Mouse (Mus musculus) hindlimb bud, embryonic 11.5 days (tissue): ENCODE results near the gene Lca5.

Source experiments
- DNase-seq: peaks from one replicate; pipeline ENCODE4 v3.0.0-alpha.2; 2012; ENCODE audit warnings: low read depth, low spot score; ENCODE audit errors: extremely low spot score

Gene Lca5

GRCm38 (mm10) chr9:83391996-83392395 is 48.9 kb downstream of the Lca5 start:
- no peak for DNase-seq

DNA sequence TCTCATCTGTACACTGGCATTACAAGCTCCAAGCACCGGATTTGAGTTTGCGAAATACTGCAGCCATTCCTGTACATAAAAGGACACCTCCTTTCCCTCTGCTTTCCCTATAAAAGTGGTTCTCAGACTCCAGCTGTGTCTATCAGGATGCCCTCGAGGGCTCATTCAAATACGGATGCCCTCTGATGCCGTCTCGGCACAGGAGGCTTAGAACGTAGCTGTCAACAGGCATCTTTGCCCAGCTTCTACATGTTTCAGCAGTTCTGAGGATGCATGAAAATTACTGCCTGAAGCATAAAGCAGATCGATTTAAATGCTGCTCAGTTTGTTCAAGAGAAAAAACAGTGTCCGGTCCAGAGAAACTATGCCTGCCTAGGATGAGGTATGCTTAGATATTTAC is 51.4 kb downstream of the Lca5 start:
- DNase-seq = no peak

DNA sequence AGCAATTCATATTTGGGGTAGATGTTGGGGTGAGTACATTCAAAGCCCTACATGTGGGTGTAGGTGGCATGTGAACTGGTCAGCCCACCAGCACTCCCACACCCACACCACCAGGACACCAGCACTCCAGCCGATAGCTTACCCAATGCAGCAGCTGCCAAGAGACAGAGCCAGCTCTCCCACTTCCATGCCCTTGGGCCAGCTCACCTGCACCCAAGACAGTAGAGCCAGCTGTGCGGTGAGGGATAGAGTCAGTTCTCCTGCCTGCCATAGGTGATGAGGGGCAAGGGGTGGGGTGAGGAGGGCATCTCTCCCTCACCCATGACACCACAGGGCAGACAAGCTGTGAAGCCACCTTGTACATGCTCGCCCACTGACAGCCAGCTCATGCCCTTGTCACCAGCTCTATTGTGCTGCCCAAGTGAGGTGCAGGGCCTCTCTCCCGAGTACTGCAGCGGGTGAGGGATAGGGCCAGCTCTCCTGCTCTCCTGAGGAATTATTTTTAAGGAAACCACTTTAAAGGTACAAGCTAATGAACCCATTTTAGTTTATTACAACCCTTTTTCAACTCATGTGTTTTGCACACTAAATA is 54.6 kb downstream of the Lca5 start:
- DNase-seq = no peak

DNA sequence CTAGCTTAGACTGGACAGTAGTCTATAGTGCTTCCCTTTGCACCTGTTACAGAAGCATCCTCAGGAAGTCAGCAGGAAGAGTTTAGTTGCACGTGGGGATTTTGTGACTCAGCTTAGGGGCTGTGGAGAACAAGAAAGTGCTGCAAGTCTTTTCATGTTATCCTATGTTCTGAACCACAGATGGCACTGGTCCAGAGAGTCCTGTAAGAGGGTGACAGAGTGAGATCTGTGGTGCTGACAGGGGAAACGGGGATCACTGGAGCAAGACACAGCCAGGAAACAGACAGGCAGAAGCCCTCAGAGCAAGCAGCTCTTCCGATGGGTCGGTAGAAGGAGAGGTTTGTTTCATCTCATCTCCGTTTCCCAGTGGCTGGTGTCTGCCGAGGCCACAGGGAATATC is 55.6 kb downstream of the Lca5 start:
- no peak for DNase-seq

- DNase-seq = no peak
Measured at GRCm38 (mm10) chr9:83383235-83383634, 57.7 kb downstream of the Lca5 start.

DNA sequence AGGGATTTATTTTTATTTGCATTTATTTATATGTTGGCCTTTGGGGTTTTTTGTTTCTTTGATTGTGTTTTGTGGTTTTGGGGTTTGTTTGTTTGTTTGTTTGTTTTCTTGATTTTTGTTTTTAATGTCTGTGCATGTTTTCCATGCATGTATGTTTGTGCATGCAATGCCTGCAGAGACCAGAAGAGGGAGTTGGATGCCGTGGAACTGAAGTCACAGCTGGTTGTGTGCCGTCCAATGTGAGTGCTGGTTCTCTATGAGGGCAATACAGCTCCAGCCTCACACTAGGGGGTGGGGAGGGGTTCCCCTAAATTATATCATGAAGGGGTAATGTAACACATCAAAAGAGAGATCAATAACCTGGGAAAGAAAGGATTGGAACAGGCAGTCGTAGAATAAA is 58.2 kb downstream of the Lca5 start:
- DNase-seq = no peak

DNA sequence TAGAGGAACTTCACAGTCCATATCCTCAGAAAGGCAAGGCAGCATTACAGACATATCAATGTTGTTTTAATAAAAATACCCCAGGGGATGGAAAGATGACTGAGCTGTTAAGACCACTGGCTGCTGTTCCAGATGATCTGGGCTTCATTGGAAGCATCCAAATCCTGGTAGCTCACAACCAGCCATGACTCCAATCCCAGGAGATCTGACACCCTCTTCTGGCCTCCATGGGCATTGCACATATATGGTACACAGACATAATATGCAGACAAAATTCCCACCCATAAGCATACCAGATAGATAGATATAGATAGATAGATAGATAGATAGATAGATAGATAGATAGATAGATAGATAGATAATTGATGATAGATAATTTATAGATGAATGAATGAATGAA is 59.6 kb downstream of the Lca5 start:
- DNase-seq = no peak

GRCm38 (mm10) chr9:83379661-83380060 is 61.3 kb downstream of the Lca5 start:
- DNase-seq = no peak

- DNase-seq = no peak
Measured at GRCm38 (mm10) chr9:83377132-83377531, 63.8 kb downstream of the Lca5 start.

DNA sequence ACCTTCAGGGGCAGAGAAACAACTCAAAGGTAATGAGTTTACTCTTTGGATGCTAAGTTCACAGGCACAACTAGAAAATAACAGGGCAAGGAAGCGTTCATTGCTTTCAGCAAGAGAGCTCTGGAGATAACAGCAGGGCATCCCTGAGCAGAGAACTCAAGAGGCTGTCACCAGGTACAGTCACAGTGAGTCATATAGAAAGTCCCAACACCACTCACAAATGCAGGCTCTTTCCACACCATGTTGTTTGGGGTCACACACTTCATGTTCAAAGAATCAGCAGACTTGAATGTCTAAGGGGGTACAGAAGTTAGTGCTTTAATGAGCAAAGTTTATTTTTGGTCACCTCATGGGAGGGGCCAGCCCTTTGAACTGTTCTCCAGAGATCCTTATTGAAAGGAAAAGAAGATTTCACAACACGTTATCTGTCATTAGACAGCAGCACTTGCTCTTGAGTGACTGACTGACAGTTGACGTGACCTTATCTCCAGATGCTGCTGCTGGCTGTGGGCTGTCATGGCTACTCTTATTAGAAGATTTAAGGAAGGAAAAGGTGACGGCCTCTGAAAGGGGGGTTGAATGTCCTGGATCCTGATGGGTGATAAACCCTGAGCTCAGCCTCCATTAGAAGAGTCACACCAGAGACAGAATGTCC is 65.3 kb downstream of the Lca5 start:
- no peak for DNase-seq

DNA sequence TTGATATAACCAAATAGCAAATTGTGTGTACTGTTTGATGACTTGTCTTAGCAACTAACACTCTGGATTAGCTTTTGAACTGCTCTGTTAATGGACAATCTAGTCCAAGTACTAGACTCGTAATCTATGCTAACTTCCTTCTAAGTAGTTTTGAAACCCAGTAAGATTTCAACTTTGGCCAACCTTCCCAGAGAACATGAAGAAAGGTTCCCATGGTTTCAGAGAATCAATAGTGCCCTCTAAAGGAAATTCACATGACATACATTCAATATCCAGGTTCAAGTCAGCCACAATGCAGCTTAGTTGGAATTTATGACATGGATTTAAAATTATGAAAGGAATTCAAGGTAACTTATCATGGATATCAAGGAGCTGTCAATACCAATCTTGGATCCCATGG is 70.0 kb downstream of the Lca5 start:
- no peak for DNase-seq

DNA sequence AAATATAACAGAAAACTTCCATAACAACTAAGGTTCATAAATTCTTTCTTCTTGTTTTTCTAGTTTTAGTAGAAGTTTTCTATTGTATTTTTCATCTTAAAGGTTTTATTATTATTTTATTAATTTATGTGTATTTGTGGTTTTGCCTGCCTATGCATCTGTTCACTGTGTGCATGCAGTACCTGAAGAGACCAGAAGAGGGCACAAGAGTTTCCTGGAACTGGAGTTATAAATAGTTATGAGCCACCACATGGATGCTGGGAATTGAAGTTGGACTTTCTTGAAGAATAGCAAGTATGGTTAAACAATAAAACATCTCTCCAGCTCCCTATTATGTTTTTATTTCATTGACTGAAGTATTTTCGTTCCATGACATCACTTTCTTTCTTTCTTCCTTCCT is 72.7 kb downstream of the Lca5 start:
- no peak for DNase-seq

- DNase-seq = no peak
Measured at GRCm38 (mm10) chr9:83355802-83356201, 85.1 kb downstream of the Lca5 start.

- no peak for DNase-seq
Measured at GRCm38 (mm10) chr9:83353316-83353715, 87.6 kb downstream of the Lca5 start.

- no peak for DNase-seq
Measured at GRCm38 (mm10) chr9:83351171-83351570, 89.8 kb downstream of the Lca5 start.

DNA sequence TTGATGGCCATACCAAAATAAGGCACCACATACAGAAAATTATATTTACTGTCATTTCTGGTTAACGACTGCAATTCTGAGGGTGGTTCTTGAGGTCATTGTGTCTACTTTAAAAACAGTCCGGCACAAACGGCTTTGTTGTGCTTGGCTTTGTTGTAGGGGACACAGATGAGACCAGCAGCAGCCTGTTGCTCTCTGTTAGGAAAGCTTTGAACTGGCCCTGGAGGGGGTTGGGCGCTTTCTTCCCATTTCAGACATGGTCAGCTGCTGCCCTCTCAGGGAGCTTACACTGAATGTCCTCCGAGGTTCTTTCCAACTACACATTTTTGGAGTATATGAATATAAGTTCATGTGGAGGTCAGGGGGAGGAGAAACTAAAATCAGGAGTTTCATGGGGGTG is 90.3 kb downstream of the Lca5 start:
- DNase-seq = no peak

GRCm38 (mm10) chr9:83349905-83350304 is 91.0 kb downstream of the Lca5 start:
- DNase-seq = no peak

DNA sequence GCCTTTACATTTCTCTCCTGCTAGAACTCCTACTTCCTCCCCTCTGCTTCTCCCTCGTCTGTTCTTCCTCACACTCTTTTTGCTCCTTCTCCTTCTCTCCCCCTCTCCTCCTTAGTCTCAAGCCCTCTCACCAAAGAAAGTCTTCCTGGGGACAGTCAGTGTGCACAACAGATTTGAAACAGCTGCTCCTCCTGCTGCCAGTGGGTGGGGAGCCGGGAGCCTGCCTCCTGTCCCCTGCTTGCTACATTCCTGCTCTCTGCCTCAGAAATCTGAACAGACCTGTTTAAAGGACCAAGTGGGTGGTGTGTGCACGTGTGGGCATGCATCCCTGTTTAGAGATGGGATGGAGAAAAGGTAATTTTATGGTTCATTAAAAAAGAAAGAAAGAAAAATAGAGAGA is 91.4 kb downstream of the Lca5 start:
- no peak for DNase-seq

- DNase-seq = no peak
Measured at GRCm38 (mm10) chr9:83347521-83347920, 93.4 kb downstream of the Lca5 start.

GRCm38 (mm10) chr9:83342491-83343370 is 98.2 kb downstream of the Lca5 start:
- DNase-seq = no peak
